Mouse (Mus musculus): ENCODE measurements around the gene Ankrd55. TPM values are rescaled to one million over a fixed set of nuclear protein-coding genes. Genes with fewer than 3 reads are reported as not detected.

The Ankrd55 gene
- total and polyA plus RNA-seq, 3 experiments: not detected

DNA sequence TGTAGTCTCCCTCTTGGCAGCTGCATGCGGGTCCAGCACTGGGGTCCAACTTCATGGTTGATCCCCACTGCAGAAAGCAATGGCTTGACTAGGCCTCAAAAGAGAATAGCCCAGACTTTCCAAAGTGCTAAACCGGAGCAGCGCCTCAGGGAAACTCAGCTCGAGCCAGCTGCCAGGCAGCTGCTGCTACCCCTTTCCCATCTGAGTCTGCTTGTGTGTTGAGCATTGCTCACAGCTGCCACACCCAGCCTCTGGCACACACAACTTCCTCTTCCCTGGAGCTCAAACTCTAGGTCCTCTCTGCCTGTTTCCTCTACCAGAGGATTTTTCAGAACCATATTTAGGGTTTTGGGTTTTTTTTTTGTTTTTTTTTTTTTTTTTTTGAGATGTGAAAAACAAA lies 77.5 kb downstream of the Ankrd55 start:
- Histone ChIP-seq H3K79me2 (ENCODE audit: control insufficient read depth, insufficient read depth, low read length, poor library complexity) (no peaks in the 10 kb centered on the region), H3K4me3 (ENCODE audit: control insufficient read depth in 1 of 2, insufficient read depth in 1 of 2, low read depth in 2 of 2, low read length in 2 of 2) (no peak overlapping the region), H3K9me3 (replicated peaks; ENCODE audit: insufficient read depth, low read length) (no peaks in the 10 kb centered on the region), H3K36me3 (ENCODE audit: control insufficient read depth in 1 of 2, insufficient read depth in 2 of 2, low read length in 2 of 2) (peaks cover 0 to 2% of the 10 kb centered on the region in 2 experiments; a peak in 1 of 4 replicates), H3K9ac (ENCODE audit: control insufficient read depth, low read depth, low read length, poor library complexity, severe bottlenecking) (no peak overlapping the region), H3K4me1 (ENCODE audit: control insufficient read depth in 1 of 2, insufficient read depth in 2 of 2, low read length in 2 of 2) (0 out of 4 replicates have a peak, but pooled peaks cover 0 to 2% of the 10 kb centered on the region in 2 experiments), H3K27ac (ENCODE audit: control insufficient read depth, low read depth, low read length) (no peak overlapping the region), H3K27me3 (ENCODE audit: control insufficient read depth in 1 of 2, insufficient read depth in 2 of 2, low read length in 2 of 2) (peaks cover 0 to 6% of the 10 kb centered on the region in 2 experiments; a peak in 3 of 4 replicates)
- peak; percentile 78 for DNase-seq (ENCODE audit: low read depth, low spot score)
- TF ChIP-seq RCOR1 (IDR thresholded peaks at IDR 0.05; ENCODE audit: low read depth, low read length): no peak
- TF ChIP-seq MYC (IDR thresholded peaks at IDR 0.05; ENCODE audit: low read depth, low read length): no peak
- TF ChIP-seq USF2 (IDR thresholded peaks at IDR 0.05; ENCODE audit: borderline replicate concordance in 1 of 2, insufficient read depth in 1 of 2, low read depth in 1 of 2, low read length in 2 of 2): no peak
- no peak for TF ChIP-seq JUND (IDR thresholded peaks at IDR 0.05; ENCODE audit: low read depth, low read length)
- TF ChIP-seq MYB (IDR thresholded peaks at IDR 0.05; ENCODE audit: low read depth, low read length): no peak
- TF ChIP-seq ZNF384 (IDR thresholded peaks at IDR 0.05; ENCODE audit: low read depth, low read length): 0 out of 2 replicates have a peak, but pooled peaks have one; percentile 34
- TF ChIP-seq ZKSCAN1 (IDR thresholded peaks at IDR 0.05; ENCODE audit: low read depth, low read length): no peak
- peak; percentile 25; the same call in 1 of the 2 replicates for TF ChIP-seq SMC3 (IDR thresholded peaks at IDR 0.05; ENCODE audit: low read depth, low read length)
- TF ChIP-seq ETS1 (IDR thresholded peaks at IDR 0.05; ENCODE audit: low read depth, low read length): peak; percentile 49
- TF ChIP-seq TCF12 (IDR thresholded peaks at IDR 0.05; ENCODE audit: low read depth, low read length): peak; percentile 27; the same call in 1 of the 2 replicates
- TF ChIP-seq ELF1 (IDR thresholded peaks at IDR 0.05; ENCODE audit: low read depth, low read length): no peak

- Histone ChIP-seq H3K79me2 (ENCODE audit: control insufficient read depth, insufficient read depth, low read length, poor library complexity) (no peaks in the 10 kb centered on the region), H3K9me3 (replicated peaks; ENCODE audit: insufficient read depth, low read length) (no peaks in the 10 kb centered on the region), H3K4me1 (ENCODE audit: control insufficient read depth in 1 of 2, insufficient read depth in 2 of 2, low read length in 2 of 2) (0 out of 4 replicates have a peak, but pooled peaks cover 0 to 2% of the 10 kb centered on the region in 2 experiments), H3K27me3 (ENCODE audit: control insufficient read depth in 1 of 2, insufficient read depth in 2 of 2, low read length in 2 of 2) (peaks cover 0 to 6% of the 10 kb centered on the region in 2 experiments; a peak in 3 of 4 replicates), H3K27ac (ENCODE audit: control insufficient read depth, low read depth, low read length) (no peak overlapping the region), H3K4me3 (ENCODE audit: control insufficient read depth in 1 of 2, insufficient read depth in 1 of 2, low read depth in 2 of 2, low read length in 2 of 2) (no peak overlapping the region), H3K36me3 (ENCODE audit: control insufficient read depth in 1 of 2, insufficient read depth in 2 of 2, low read length in 2 of 2) (peaks cover 0 to 2% of the 10 kb centered on the region in 2 experiments; a peak in 1 of 4 replicates), H3K9ac (ENCODE audit: control insufficient read depth, low read depth, low read length, poor library complexity, severe bottlenecking) (no peak overlapping the region)
- DNase-seq (ENCODE audit: low read depth, low spot score): no peak
- TF ChIP-seq POLR2AphosphoS5 (IDR thresholded peaks at IDR 0.05; ENCODE audit: borderline replicate concordance, low read depth, low read length): no peak
These were observed 78.2 kb downstream of the Ankrd55 start for GRCm38 (mm10) chr13:112366321-112367029.

- Histone ChIP-seq H3K9ac (ENCODE audit: control insufficient read depth, low read depth, low read length, poor library complexity, severe bottlenecking) (no peak overlapping the region), H3K79me2 (ENCODE audit: control insufficient read depth, insufficient read depth, low read length, poor library complexity) (no peaks in the 10 kb centered on the region), H3K4me3 (ENCODE audit: control insufficient read depth in 1 of 2, insufficient read depth in 1 of 2, low read depth in 2 of 2, low read length in 2 of 2) (no peak overlapping the region), H3K27me3 (ENCODE audit: control insufficient read depth in 1 of 2, insufficient read depth in 2 of 2, low read length in 2 of 2) (peaks cover 0 to 6% of the 10 kb centered on the region in 2 experiments; a peak in 3 of 4 replicates), H3K4me1 (ENCODE audit: control insufficient read depth in 1 of 2, insufficient read depth in 2 of 2, low read length in 2 of 2) (no peaks in the 10 kb centered on the region), H3K27ac (ENCODE audit: control insufficient read depth, low read depth, low read length) (no peak overlapping the region), H3K36me3 (ENCODE audit: control insufficient read depth in 1 of 2, insufficient read depth in 2 of 2, low read length in 2 of 2) (no peaks in the 10 kb centered on the region), H3K9me3 (replicated peaks; ENCODE audit: insufficient read depth, low read length) (no peaks in the 10 kb centered on the region)
- no peak for DNase-seq (ENCODE audit: low read depth, low spot score)
- TF ChIP-seq CHD2 (IDR thresholded peaks at IDR 0.05; ENCODE audit: low read length) (no peak), BHLHE40 (IDR thresholded peaks at IDR 0.05; ENCODE audit: borderline replicate concordance, low read depth, low read length) (no peak), HCFC1 (IDR thresholded peaks at IDR 0.05; ENCODE audit: low read depth, low read length) (no peak), NELFE (IDR thresholded peaks at IDR 0.05; ENCODE audit: low read depth, low read length) (no peak), ZMIZ1 (IDR thresholded peaks at IDR 0.05; ENCODE audit: low read depth, low read length) (no peak), POLR2AphosphoS5 (IDR thresholded peaks at IDR 0.05; ENCODE audit: borderline replicate concordance, low read depth, low read length) (no peak), POLR2AphosphoS2 (IDR thresholded peaks at IDR 0.05; ENCODE audit: low read length) (no peak), ELF1 (IDR thresholded peaks at IDR 0.05; ENCODE audit: low read depth, low read length) (no peak), TAL1 (IDR thresholded peaks at IDR 0.05; ENCODE audit: low read length) (no peak), JUND (IDR thresholded peaks at IDR 0.05; ENCODE audit: low read depth, low read length) (no peak), MEF2A (IDR thresholded peaks at IDR 0.05; ENCODE audit: extremely low read depth, insufficient replicate concordance, low read depth, low read length, poor library complexity, severe bottlenecking) (no peak), MXI1 (IDR thresholded peaks at IDR 0.05; ENCODE audit: low read depth, low read length) (no peak), ZKSCAN1 (IDR thresholded peaks at IDR 0.05; ENCODE audit: low read depth, low read length) (no peak), GATA1 (IDR thresholded peaks at IDR 0.05; ENCODE audit: low read depth, low read length) (no peak), TBP (IDR thresholded peaks at IDR 0.05; ENCODE audit: low read depth, low read length) (no peak), EP300 (IDR thresholded peaks at IDR 0.05; ENCODE audit: low read depth in 1 of 2, low read length in 2 of 2) (no peak)
These were observed 83.5 kb downstream of the Ankrd55 start for GRCm38 (mm10) chr13:112371729-112372128.
